Mouse (Mus musculus) intestine, embryonic 14.5 days (tissue): Measurements from ENCODE around the gene Serpina1e. TPM values are rescaled to one million over a fixed set of nuclear protein-coding genes. Genes with fewer than 3 reads are reported as not detected.

ENCODE experiments used
- ATAC-seq: fragments of 200-750 bp; cut with Nextera tagmentation; replicated peaks from 2 replicates; pipeline ENCODE4 v1.8.0; 2017; ENCODE audit warnings: low read depth, moderate number of reproducible peaks, moderate TSS enrichment, moderate library complexity; ENCODE audit not compliant: low FRiP score, low TSS enrichment
- DNase-seq: peaks from one replicate; pipeline ENCODE4 v3.0.0-alpha.2; 2018; ENCODE audit warnings: low spot score
- H3K27ac ChIP-seq: fragments of 300-500 bp; sonication (generic); 2 replicates; pipeline ENCODE4 v1.5.1; 2014; ENCODE audit warnings: low read depth, mild to moderate bottlenecking, control low read depth
- H3K27me3 ChIP-seq: fragments of 300-500 bp; sonication (generic); replicated peaks from 2 replicates; pipeline ENCODE4 v1.6.1; 2014; ENCODE audit warnings: low read length, control low read depth; ENCODE audit not compliant: control insufficient read depth, insufficient read depth
- H3K36me3 ChIP-seq: fragments of 300-500 bp; sonication (generic); 2 replicates; pipeline ENCODE4 v1.6.1; 2014; ENCODE audit warnings: low read length, control low read depth; ENCODE audit not compliant: control insufficient read depth, insufficient read depth
- H3K4me1 ChIP-seq: fragments of 300-500 bp; sonication (generic); replicated peaks from 2 replicates; pipeline ENCODE4 v1.6.1; 2014; ENCODE audit warnings: low read length, control low read depth, mixed read lengths; ENCODE audit not compliant: control insufficient read depth, insufficient read depth
- H3K4me2 ChIP-seq: fragments of 300-500 bp; sonication (generic); 2 replicates; pipeline ENCODE4 v1.6.1; 2014; ENCODE audit warnings: low read length
- H3K4me3 ChIP-seq: fragments of 300-500 bp; sonication (generic); 2 replicates; pipeline ENCODE4 v1.5.1; 2014; ENCODE audit warnings: low read depth, low read length, control low read depth, mixed read lengths
- H3K9ac ChIP-seq: fragments of 300-500 bp; sonication (generic); 2 replicates; pipeline ENCODE4 v1.6.1; 2014; ENCODE audit warnings: mild to moderate bottlenecking, low read length
- H3K9me3 ChIP-seq: fragments of 300-500 bp; sonication (generic); 2 replicates; pipeline ENCODE4 v1.6.1; 2016; ENCODE audit warnings: low read length, control low read depth; ENCODE audit not compliant: control insufficient read depth
- WGBS: fragments of 180-500 bp; shearing (Covaris S2); extraction: QIAGEN DNeasy Blood & Tissue Kit; methylation state at CpG from one replicate; pipeline ENCODE4 v1.1.7; 2014; 5-methylcytosine and 5-hydroxymethylcytosine counted together
- polyA plus RNA-seq: library from polyadenylated mRNA; unstranded; fragments of >200 nt; fragmentation: Nextera tagmentation; extraction: Ambion mirVana; gene quantifications from 2 replicates; pipeline ENCODE4 v1.2.1, GENCODE M21; 2014

The Serpina1e gene
- polyA plus RNA-seq = 5.3 and 9.2 TPM in 2 replicates

- no peak within 1 kb of the TSS for H3K9ac ChIP-seq
- ATAC-seq = 0 out of 2 replicates have a peak, but pooled peaks have one; percentile 36
- no peak within 1 kb of the TSS for H3K4me2 ChIP-seq
- no peaks in the 10 kb centered on the region for H3K9me3 ChIP-seq
- no peak within 1 kb of the TSS for H3K4me3 ChIP-seq
- no peak within 1 kb of the TSS for H3K27ac ChIP-seq
- no peaks in the 10 kb centered on the region for H3K27me3 ChIP-seq
- no peaks in the 10 kb centered on the region for H3K36me3 ChIP-seq
- WGBS = 83% methylated on average over 3 of the region's 3 CpGs
- H3K4me1 ChIP-seq = no peaks in the 10 kb centered on the region
- no peak for DNase-seq
These were observed at the start of gene Serpina1e for GRCm38 (mm10) chr12:103958798-103959197. TSS of gene Serpina1e (minus strand) at chr12:103958975.

- Histone ChIP-seq H3K36me3 (no peaks in the 10 kb centered on the region), H3K4me3 (no peak overlapping the region), H3K4me2 (no peak overlapping the region), H3K27ac (no peak overlapping the region), H3K27me3 (no peaks in the 10 kb centered on the region), H3K9ac (no peak overlapping the region), H3K9me3 (0 out of 2 replicates have a peak, but pooled peaks cover 4% of the 10 kb centered on the region), H3K4me1 (no peaks in the 10 kb centered on the region)
- no peak for ATAC-seq
- DNase-seq = no peak
- 83% methylated on average over 5 of the region's 5 CpGs for WGBS
These were observed 45.9 kb upstream of the Serpina1e start for GRCm38 (mm10) chr12:104004689-104005088.

GRCm38 (mm10) chr12:104003238-104003612, 44.5 kb upstream of the Serpina1e start:
- 0 out of 2 replicates have a peak, but pooled peaks cover 4% of the 10 kb centered on the region for H3K9me3 ChIP-seq
- H3K4me3 ChIP-seq = no peak overlapping the region
- no peaks in the 10 kb centered on the region for H3K36me3 ChIP-seq
- 39% methylated on average over 4 of the region's 4 CpGs for WGBS
- no peak overlapping the region for H3K9ac ChIP-seq
- H3K27ac ChIP-seq = no peak overlapping the region
- no peaks in the 10 kb centered on the region for H3K27me3 ChIP-seq
- no peak for DNase-seq
- no peak overlapping the region for H3K4me2 ChIP-seq
- no peaks in the 10 kb centered on the region for H3K4me1 ChIP-seq
- ATAC-seq = no peak

- no peak overlapping the region for H3K4me3 ChIP-seq
- H3K4me1 ChIP-seq = no peaks in the 10 kb centered on the region
- H3K4me2 ChIP-seq = no peak overlapping the region
- H3K9ac ChIP-seq = no peak overlapping the region
- no peaks in the 10 kb centered on the region for H3K36me3 ChIP-seq
- ATAC-seq = no peak
- H3K9me3 ChIP-seq = 0 out of 2 replicates have a peak, but pooled peaks cover 4% of the 10 kb centered on the region
- WGBS = 59% methylated on average over 10 of the region's 10 CpGs
- H3K27ac ChIP-seq = no peak overlapping the region
- no peaks in the 10 kb centered on the region for H3K27me3 ChIP-seq
- no peak for DNase-seq
These were observed 43.9 kb upstream of the Serpina1e start for GRCm38 (mm10) chr12:104002569-104003237.

- Histone ChIP-seq H3K4me1 (no peaks in the 10 kb centered on the region), H3K27me3 (no peaks in the 10 kb centered on the region), H3K9me3 (0 out of 2 replicates have a peak, but pooled peaks cover 4% of the 10 kb centered on the region), H3K4me2 (no peak overlapping the region), H3K9ac (no peak overlapping the region), H3K4me3 (no peak overlapping the region), H3K27ac (no peak overlapping the region), H3K36me3 (no peaks in the 10 kb centered on the region)
- WGBS = 93% methylated on average over 3 of the region's 3 CpGs
- DNase-seq (no peak), ATAC-seq (no peak)
These were observed 41.8 kb upstream of the Serpina1e start for GRCm38 (mm10) chr12:104000594-104000993.

- H3K4me1 ChIP-seq = no peaks in the 10 kb centered on the region
- H3K27ac ChIP-seq = no peak overlapping the region
- H3K4me2 ChIP-seq = no peak overlapping the region
- WGBS = 88% methylated on average over 8 of the region's 8 CpGs
- 0 out of 2 replicates have a peak, but pooled peaks cover 2% of the 10 kb centered on the region for H3K9me3 ChIP-seq
- DNase-seq (no peak), ATAC-seq (no peak)
- no peaks in the 10 kb centered on the region for H3K36me3 ChIP-seq
- H3K9ac ChIP-seq = no peak overlapping the region
- no peaks in the 10 kb centered on the region for H3K27me3 ChIP-seq
- no peak overlapping the region for H3K4me3 ChIP-seq
These were observed 40.8 kb upstream of the Serpina1e start for GRCm38 (mm10) chr12:103999611-104000010.

GRCm38 (mm10) chr12:103996513-103996912, 37.7 kb upstream of the Serpina1e start:
- no peak for ATAC-seq
- no peak overlapping the region for H3K4me2 ChIP-seq
- no peaks in the 10 kb centered on the region for H3K36me3 ChIP-seq
- H3K4me3 ChIP-seq = no peak overlapping the region
- WGBS = 66% methylated on average over 2 of the region's 2 CpGs
- no peaks in the 10 kb centered on the region for H3K27me3 ChIP-seq
- no peak overlapping the region for H3K27ac ChIP-seq
- H3K4me1 ChIP-seq = no peaks in the 10 kb centered on the region
- no peaks in the 10 kb centered on the region for H3K9me3 ChIP-seq
- no peak overlapping the region for H3K9ac ChIP-seq
- no peak for DNase-seq

GRCm38 (mm10) chr12:103995292-103996072, 36.7 kb upstream of the Serpina1e start:
- no peak overlapping the region for H3K4me2 ChIP-seq
- WGBS = 41% methylated on average over 5 of the region's 5 CpGs
- H3K4me3 ChIP-seq = no peak overlapping the region
- H3K27me3 ChIP-seq = no peaks in the 10 kb centered on the region
- ATAC-seq (no peak), DNase-seq (peak; percentile 75)
- H3K9ac ChIP-seq = no peak overlapping the region
- H3K36me3 ChIP-seq = no peaks in the 10 kb centered on the region
- no peaks in the 10 kb centered on the region for H3K9me3 ChIP-seq
- no peak overlapping the region for H3K27ac ChIP-seq
- H3K4me1 ChIP-seq = no peaks in the 10 kb centered on the region
